Mouse (Mus musculus): ENCODE data around the gene Fam241b. TPM values are rescaled to one million over a fixed set of nuclear protein-coding genes. Genes with fewer than 3 reads are reported as not detected.

The Fam241b gene
- polyA plus RNA-seq, 1 experiment from 2014 or later: 16.2 TPM

Other genes with a start within 250 kb of the Fam241b start
- gene Col13a1, start 164.8 kb downstream of the Fam241b start, polyA plus RNA-seq (2015; fragmentation: Nextera tagmentation; extraction: Ambion mirVana): 25.7 and 26.5 TPM in 2 replicates
- not detected in 2 replicates for gene Neurog3, start 10.8 kb downstream of the Fam241b start, polyA plus RNA-seq (2015; fragmentation: Nextera tagmentation; extraction: Ambion mirVana)
- gene Tspan15, start 87.3 kb upstream of the Fam241b start, polyA plus RNA-seq (2015; fragmentation: Nextera tagmentation; extraction: Ambion mirVana): 96.1 and 116 TPM in 2 replicates
- gene Tacr2, start 108.5 kb upstream of the Fam241b start, polyA plus RNA-seq (2015; fragmentation: Nextera tagmentation; extraction: Ambion mirVana): 0.72 and 0.87 TPM in 2 replicates
- gene Hk1, start 236.0 kb upstream of the Fam241b start, polyA plus RNA-seq (2015; fragmentation: Nextera tagmentation; extraction: Ambion mirVana): 39.3 and 46.0 TPM in 2 replicates

Data from lung, embryonic 16.5 days (tissue).